Mouse (Mus musculus): ENCODE results near the gene Rassf4.

- TF ChIP-seq SMC3 (IDR thresholded peaks at IDR 0.05; ENCODE audit: low read depth, low read length): no peak
- no peak for TF ChIP-seq BHLHE40 (IDR thresholded peaks at IDR 0.05; ENCODE audit: borderline replicate concordance, low read depth, low read length)
- no peak for TF ChIP-seq CTCF (IDR thresholded peaks at IDR 0.05 in 2 of 3, conservative IDR thresholded peaks at IDR 0.05 in 1 of 3; ENCODE audit: control insufficient read depth in 1 of 3, insufficient read depth in 1 of 3, low read depth in 2 of 3, low read length in 3 of 3, poor library complexity in 1 of 3, severe bottlenecking in 1 of 3)
- no peak for TF ChIP-seq RCOR1 (IDR thresholded peaks at IDR 0.05; ENCODE audit: low read depth, low read length)
- no peak for TF ChIP-seq SIN3A (IDR thresholded peaks at IDR 0.05; ENCODE audit: low read length)
- no peak for TF ChIP-seq HCFC1 (IDR thresholded peaks at IDR 0.05; ENCODE audit: low read depth, low read length)
- no peak for TF ChIP-seq POLR2A (IDR thresholded peaks at IDR 0.05; ENCODE audit: control insufficient read depth in 1 of 2, insufficient read depth in 1 of 2, low read depth in 1 of 2, low read length in 2 of 2, poor library complexity in 1 of 2)
Measured at GRCm38 (mm10) chr6:116717851-116718250, 44.1 kb upstream of the Rassf4 start.

Measured in MEL (cell line).